Mouse (Mus musculus): ENCODE data around the gene Nxnl2.

- no peak for TF ChIP-seq CTCF (IDR thresholded peaks at IDR 0.05; ENCODE audit: low read depth)
- no peak for TF ChIP-seq EP300 (IDR thresholded peaks at IDR 0.05; ENCODE audit: low read depth)
Measured at GRCm38 (mm10) chr13:51184896-51185295, 14.1 kb downstream of the Nxnl2 start.

Data from liver, embryonic 14.5 days (tissue).